Mouse (Mus musculus) layer of hippocampus, postnatal 25 days (tissue): ENCODE measurements around the gene Kcna7. TPM values are rescaled to one million over a fixed set of nuclear protein-coding genes. Genes with fewer than 3 reads are reported as not detected.

Experiments used
- DNase-seq, 2 experiments: peaks; one replicate each; pipeline ENCODE4 v3.0.0; 2022; ENCODE audit warnings: mixed read lengths in 2 of 2, low spot score in 1 of 2; ENCODE audit errors: extremely low spot score in 1 of 2
- total RNA-seq, 2 experiments: library from RNA; stranded (reverse); gene quantifications; 2 replicates each; pipeline ENCODE4 v1.2.3; 2021

The Kcna7 gene
- total RNA-seq, 2 experiments from 2014 or later, result not detected

GRCm38 (mm10) chr7:45417962-45418492 is 12.6 kb downstream of the Kcna7 start:
- DNase-seq, result no peak

- no peak for DNase-seq
Observed at GRCm38 (mm10) chr7:45419859-45420614, 14.6 kb downstream of the Kcna7 start.

GRCm38 (mm10) chr7:45420615-45420919 is 15.1 kb downstream of the Kcna7 start, which contains the start of gene Lhb:
Gene Lhb, plus strand, starts transcription at chr7:45420820.
- DNase-seq, result no peak

GRCm38 (mm10) chr7:45421194-45421593 is 15.7 kb downstream of the Kcna7 start:
- DNase-seq, result no peak

- DNase-seq, result no peak
Observed at GRCm38 (mm10) chr7:45426556-45426955, 21.1 kb downstream of the Kcna7 start.

- DNase-seq, result no peak
Observed at GRCm38 (mm10) chr7:45433835-45434202, 28.4 kb downstream of the Kcna7 start.

GRCm38 (mm10) chr7:45434203-45435015 is 29.0 kb downstream of the Kcna7 start, which contains the start of gene Gys1:
Gene Gys1, plus strand, starts transcription at chr7:45434844.
- DNase-seq, result peak; percentile 99 to 100

GRCm38 (mm10) chr7:45435038-45435437 is 29.6 kb downstream of the Kcna7 start:
- no peak for DNase-seq

- DNase-seq, result no peak
Observed at GRCm38 (mm10) chr7:45436444-45436843, 31.0 kb downstream of the Kcna7 start.

GRCm38 (mm10) chr7:45437046-45437445 is 31.6 kb downstream of the Kcna7 start:
- no peak for DNase-seq

- no peak for DNase-seq
Observed at GRCm38 (mm10) chr7:45437521-45438276, 32.2 kb downstream of the Kcna7 start, which contains the start of gene Ruvbl2. Gene Ruvbl2, minus strand, starts transcription at chr7:45438096.

GRCm38 (mm10) chr7:45443526-45444420 is 38.3 kb downstream of the Kcna7 start:
- no peak for DNase-seq

- no peak for DNase-seq
Observed at GRCm38 (mm10) chr7:45446589-45446988, 41.1 kb downstream of the Kcna7 start.

GRCm38 (mm10) chr7:45447325-45447990 is 42.0 kb downstream of the Kcna7 start:
- no peak for DNase-seq

- no peak for DNase-seq
Observed at GRCm38 (mm10) chr7:45449974-45450373, 44.5 kb downstream of the Kcna7 start.

GRCm38 (mm10) chr7:45451344-45451982 is 46.0 kb downstream of the Kcna7 start:
- peak; percentile 77 to 94 for DNase-seq

GRCm38 (mm10) chr7:45454971-45455370 is 49.5 kb downstream of the Kcna7 start:
- DNase-seq, result no peak

GRCm38 (mm10) chr7:45455932-45456696 is 50.7 kb downstream of the Kcna7 start:
- no peak for DNase-seq
